Mouse (Mus musculus) hindbrain, postnatal 0 days (tissue): ENCODE data around the gene Fam228b. TPM values are rescaled to one million over a fixed set of nuclear protein-coding genes. Genes with fewer than 3 reads are reported as not detected.

ENCODE experiments used
- ATAC-seq: fragments of 200-750 bp; cut with Nextera tagmentation; 2 replicates; pipeline ENCODE4 v1.8.0; 2017; ENCODE audit warnings: mild to moderate bottlenecking, moderate TSS enrichment, moderate library complexity
- DNase-seq: peaks from one replicate; pipeline ENCODE4 v3.0.0-alpha.2; 2015; ENCODE audit warnings: low spot score
- H3K27ac ChIP-seq: fragments of 300-500 bp; sonication (generic); 2 replicates; pipeline ENCODE4 v1.5.1; 2014; ENCODE audit warnings: mild to moderate bottlenecking
- H3K27me3 ChIP-seq: fragments of 300-500 bp; sonication (generic); 2 replicates; pipeline ENCODE4 v1.6.1; 2014; ENCODE audit warnings: low read length, mixed read lengths; ENCODE audit not compliant: insufficient read depth
- H3K36me3 ChIP-seq: fragments of 300-500 bp; sonication (generic); 2 replicates; pipeline ENCODE4 v1.6.1; 2014; ENCODE audit warnings: low read length, mixed read lengths; ENCODE audit not compliant: insufficient read depth
- H3K4me1 ChIP-seq: fragments of 300-500 bp; sonication (generic); 2 replicates; pipeline ENCODE4 v1.6.1; 2014; ENCODE audit warnings: antibody characterized with exemption, low read length, mixed read lengths; ENCODE audit not compliant: insufficient read depth
- H3K4me2 ChIP-seq: fragments of 300-500 bp; sonication (generic); 2 replicates; pipeline ENCODE4 v1.6.1; 2014; ENCODE audit warnings: low read depth, mild to moderate bottlenecking, low read length, moderate library complexity, mixed read lengths
- H3K4me3 ChIP-seq: fragments of 300-500 bp; sonication (generic); 2 replicates; pipeline ENCODE4 v1.5.1; 2014; ENCODE audit warnings: low read length
- H3K9ac ChIP-seq: fragments of 300-500 bp; sonication (generic); replicated peaks from 2 replicates; pipeline ENCODE4 v1.6.1; 2014; ENCODE audit warnings: mild to moderate bottlenecking, low read length, moderate library complexity, mixed read lengths
- H3K9me3 ChIP-seq: fragments of 300-500 bp; sonication (generic); 2 replicates; pipeline ENCODE4 v1.6.1; 2016; ENCODE audit warnings: low read length, mixed read lengths
- CTCF ChIP-seq: IDR thresholded peaks from 2 replicates; pipeline ENCODE4 v1.5.1; 2016; ENCODE audit warnings: antibody characterized with exemption, control low read depth, low read depth
- WGBS: fragments of 180-500 bp; shearing (Covaris S2); extraction: QIAGEN DNeasy Blood & Tissue Kit; methylation state at CpG from one replicate; pipeline ENCODE4 v1.1.7; 2014; 5-methylcytosine and 5-hydroxymethylcytosine counted together
- polyA plus RNA-seq: library from polyadenylated mRNA; unstranded; fragments of >200 nt; fragmentation: Nextera tagmentation; extraction: Ambion mirVana; gene quantifications from 2 replicates; pipeline ENCODE4 v1.2.1, GENCODE M21; 2015
- total RNA-seq: library from RNA; depleted of rRNA; stranded (reverse); fragments of >200 nt; gene quantifications from 2 replicates; pipeline ENCODE4 v1.2.3, GENCODE M21; 2014; rRNA removed

Fam228b gene
- total and polyA plus RNA-seq, 2 experiments from 2014 or later, result 4.2 to 8.1 TPM

- Histone ChIP-seq H3K4me2 (no peak overlapping the region), H3K27ac (no peak overlapping the region), H3K4me1 (no peaks in the 10 kb centered on the region), H3K9me3 (no peaks in the 10 kb centered on the region), H3K4me3 (no peak overlapping the region), H3K27me3 (no peaks in the 10 kb centered on the region), H3K36me3 (no peaks in the 10 kb centered on the region; the same call in 1 of the 2 replicates), H3K9ac (no peak overlapping the region)
- TF ChIP-seq CTCF, result no peak
- 76% methylated on average over 3 of the region's 3 CpGs for WGBS
- DNase-seq (no peak), ATAC-seq (no peak)
These were observed 77.9 kb downstream of the Fam228b start for GRCm38 (mm10) chr12:4691193-4691592.

Other genes starting within 250 kb of the Fam228b start
- 14.3 and 27.7 TPM in 2 replicates for gene Itsn2, start 176.6 kb downstream of the Fam228b start, total RNA-seq
- gene Itsn2, start 176.6 kb downstream of the Fam228b start, polyA plus RNA-seq, result 18.8 and 19.9 TPM in 2 replicates
- gene Gm3625, start 176.3 kb downstream of the Fam228b start, total RNA-seq, result not detected in 2 replicates
- gene Gm3625, start 176.3 kb downstream of the Fam228b start, polyA plus RNA-seq, result not detected in 2 replicates
- 0.99 and 2.2 TPM in 2 replicates for gene Fam228a, start 30.8 kb downstream of the Fam228b start, total RNA-seq
- 0.49 and 0.84 TPM in 2 replicates for gene Fam228a, start 30.8 kb downstream of the Fam228b start, polyA plus RNA-seq
- 5.9 and 13.0 TPM in 2 replicates for gene Pfn4, start 245 bp downstream of the Fam228b start, total RNA-seq
- 19.9 and 22.7 TPM in 2 replicates for gene Pfn4, start 245 bp downstream of the Fam228b start, polyA plus RNA-seq
- gene Sf3b6, start 48.3 kb upstream of the Fam228b start, total RNA-seq, result 64.7 and 77.8 TPM in 2 replicates
- gene Sf3b6, start 48.3 kb upstream of the Fam228b start, polyA plus RNA-seq, result 299 and 347 TPM in 2 replicates
- 73.2 and 77.4 TPM in 2 replicates for gene Fkbp1b, start 72.3 kb upstream of the Fam228b start, total RNA-seq
- gene Fkbp1b, start 72.3 kb upstream of the Fam228b start, polyA plus RNA-seq, result 101 and 103 TPM in 2 replicates
- gene Wdcp, start 74.0 kb upstream of the Fam228b start, total RNA-seq, result 9.9 and 10.3 TPM in 2 replicates
- gene Wdcp, start 74.0 kb upstream of the Fam228b start, polyA plus RNA-seq, result 14.5 and 15.0 TPM in 2 replicates
- gene Mfsd2b, start 105.1 kb upstream of the Fam228b start, total RNA-seq, result 3.6 and 3.8 TPM in 2 replicates
- gene Mfsd2b, start 105.1 kb upstream of the Fam228b start, polyA plus RNA-seq, result 1.5 and 1.8 TPM in 2 replicates
- 19.0 and 26.1 TPM in 2 replicates for gene Ubxn2a, start 138.4 kb upstream of the Fam228b start, total RNA-seq
- gene Ubxn2a, start 138.4 kb upstream of the Fam228b start, polyA plus RNA-seq, result 49.2 and 50.8 TPM in 2 replicates
- gene Atad2b, start 148.1 kb upstream of the Fam228b start, total RNA-seq, result 25.0 and 30.5 TPM in 2 replicates
- 8.4 and 8.8 TPM in 2 replicates for gene Atad2b, start 148.1 kb upstream of the Fam228b start, polyA plus RNA-seq